In the genomic region with DNA sequence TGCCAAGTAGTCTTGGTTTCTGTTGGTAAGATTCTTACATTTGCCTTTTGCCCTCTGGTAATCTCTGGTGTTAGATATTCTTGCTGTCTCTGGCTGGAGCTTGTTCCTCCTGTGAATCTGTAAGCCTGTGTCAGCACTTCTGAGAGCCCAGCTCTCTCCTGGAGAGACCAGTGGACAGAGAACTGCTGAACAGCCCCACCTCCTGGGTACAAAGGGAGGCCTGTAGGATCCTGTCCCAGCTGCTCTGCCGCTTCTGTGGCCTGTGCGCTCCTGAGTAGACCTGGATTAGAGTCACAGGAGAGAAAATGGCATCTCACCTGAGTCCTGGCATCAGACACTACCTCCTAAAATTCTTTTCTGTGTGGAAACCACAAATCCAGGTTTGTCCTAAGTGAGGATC, we compare ENCODE assay signal across 21 mouse cellular contexts. TPM values are rescaled to one million over a fixed set of nuclear protein-coding genes. Genes with fewer than 3 reads are reported as not detected.
DNase-seq lines count a peak whose midpoint lies in the region; ATAC-seq and TF ChIP-seq lines count a peak whose summit lies in the region.
"Had no signal": no experiment of that assay in that cellular context is flagged by ENCODE, and none has a peak within 500 bp of the region (broad histone marks: within the 10 kb centered on the region; RNA-seq: fewer than 3 reads in every experiment).

No protein-coding gene starts in this region.

- no peak for ATAC-seq in intestine, postnatal 0 days
- peak; percentile 74; the same call in 1 of the 2 replicates for ATAC-seq in kidney, embryonic 16.5 days (ENCODE audit: low FRiP score, low TSS enrichment)
- ATAC-seq in granulocyte monocyte progenitor cell, adult 5-6 weeks (replicated peaks; ENCODE audit: poor library complexity, severe bottlenecking) = no peak
- ATAC-seq: forebrain, embryonic 14.5 days had no signal

- peak; percentile 46 for DNase-seq in kidney, adult 2 months
- no peak for DNase-seq in kidney, adult 18-20 months
- DNase-seq in kidney, postnatal 25 days = peak; percentile 19 to 43
- DNase-seq in spleen, postnatal 4 days (ENCODE audit: low spot score in 2 of 2) = no peak
- DNase-seq: adrenal gland, adult 2 months; adrenal gland, postnatal 25 days; cerebellum, adult 18-20 months; cerebellum, adult 9-11 months; cerebellum, postnatal 36 days; gastrocnemius, adult 2 months; gastrocnemius, postnatal 25 days; heart, adult 11 months; heart, postnatal 36 days had no signal

- no peak; the same call in 1 of the 2 replicates for TF ChIP-seq CTCF in kidney, adult 2 months (conservative IDR thresholded peaks at IDR 0.05; ENCODE audit: insufficient read depth, insufficient read length, low read depth, low read length)
- peak; percentile 26 for TF ChIP-seq CTCF in intestine, postnatal 0 days (IDR thresholded peaks at IDR 0.05; ENCODE audit: low read depth)

- H3K4me2 ChIP-seq in intestine, postnatal 0 days (replicated peaks; ENCODE audit: low read depth) = no peak overlapping the region
- no peak overlapping the region for H3K4me2 ChIP-seq in kidney, embryonic 16.5 days (replicated peaks; ENCODE audit: low read depth, low read length)
- H3K4me2 ChIP-seq: heart, embryonic 13.5 days had no signal

- 60% methylated on average over 2 of the region's 2 CpGs for WGBS in kidney, adult 2 months
- WGBS in intestine, postnatal 0 days = 82% methylated on average over 2 of the region's 2 CpGs
- 80% methylated on average over 2 of the region's 2 CpGs for whole genome bisulfite sequencing in kidney, embryonic 16.5 days

- H3K27ac ChIP-seq in kidney, adult 2 months (ENCODE audit: insufficient read depth, low read depth, low read length) = no peak overlapping the region
- H3K27ac ChIP-seq in intestine, postnatal 0 days (ENCODE audit: low read depth, low read length) = no peak overlapping the region
- no peak overlapping the region for H3K27ac ChIP-seq in kidney, embryonic 16.5 days (ENCODE audit: low read length)
- H3K27ac ChIP-seq: embryonic facial prominence, embryonic 10.5 days; gastrocnemius, adult 2 months; heart, embryonic 13.5 days had no signal

- no peak overlapping the region for H3K4me3 ChIP-seq in kidney, adult 2 months (ENCODE audit: insufficient read depth, low read depth, low read length)
- no peak overlapping the region for H3K4me3 ChIP-seq in intestine, postnatal 0 days (ENCODE audit: low read depth, low read length)
- no peak overlapping the region for H3K4me3 ChIP-seq in kidney, embryonic 16.5 days (ENCODE audit: low read length)
- H3K4me3 ChIP-seq: embryonic facial prominence, embryonic 10.5 days; gastrocnemius, adult 2 months; heart, embryonic 13.5 days had no signal

- H3K9me3 ChIP-seq in intestine, postnatal 0 days (ENCODE audit: control insufficient read depth) = no peaks in the 10 kb centered on the region
- no peaks in the 10 kb centered on the region for H3K9me3 ChIP-seq in kidney, embryonic 16.5 days (ENCODE audit: low read length)
- H3K9me3 ChIP-seq: embryonic facial prominence, embryonic 10.5 days; heart, embryonic 13.5 days had no signal

- H3K27me3 ChIP-seq in kidney, adult 2 months (replicated peaks; ENCODE audit: control insufficient read depth, insufficient read depth, low read length) = no peaks in the 10 kb centered on the region
- no peaks in the 10 kb centered on the region for H3K27me3 ChIP-seq in intestine, postnatal 0 days (replicated peaks; ENCODE audit: control insufficient read depth, insufficient read depth, low read length)
- no peaks in the 10 kb centered on the region for H3K27me3 ChIP-seq in kidney, embryonic 16.5 days (ENCODE audit: insufficient read depth, low read length)
- H3K27me3 ChIP-seq: CH12.LX; heart, embryonic 13.5 days had no signal

- H3K36me3 ChIP-seq in kidney, adult 2 months (ENCODE audit: control insufficient read depth, insufficient read depth, low read length) = no peaks in the 10 kb centered on the region
- no peaks in the 10 kb centered on the region for H3K36me3 ChIP-seq in intestine, postnatal 0 days (ENCODE audit: control insufficient read depth, insufficient read depth)
- no peaks in the 10 kb centered on the region for H3K36me3 ChIP-seq in kidney, embryonic 16.5 days (ENCODE audit: insufficient read depth, low read length)
- H3K36me3 ChIP-seq: embryonic facial prominence, embryonic 10.5 days; heart, embryonic 13.5 days had no signal

- H3K4me1 ChIP-seq in kidney, adult 2 months (ENCODE audit: control insufficient read depth, insufficient read depth, low read length) = no peaks in the 10 kb centered on the region
- H3K4me1 ChIP-seq in intestine, postnatal 0 days (replicated peaks; ENCODE audit: control insufficient read depth, insufficient read depth, low read length) = no peaks in the 10 kb centered on the region
- H3K4me1 ChIP-seq in kidney, embryonic 16.5 days (ENCODE audit: insufficient read depth, low read length) = no peaks in the 10 kb centered on the region
- H3K4me1 ChIP-seq: embryonic facial prominence, embryonic 10.5 days; heart, embryonic 13.5 days had no signal

- H3K9ac ChIP-seq in intestine, postnatal 0 days (ENCODE audit: low read depth, low read length) = no peak overlapping the region
- no peak overlapping the region for H3K9ac ChIP-seq in kidney, embryonic 16.5 days (replicated peaks; ENCODE audit: low read length)
- H3K9ac ChIP-seq: heart, embryonic 13.5 days had no signal

- no peak for TF ChIP-seq POLR2A in kidney, adult 2 months (IDR thresholded peaks at IDR 0.05; ENCODE audit: low read depth, low read length)

RNA-seq across cellular contexts. Expression of a gene that starts 37.4 kb away (rescaled TPM):
- polyA plus RNA-seq in kidney, adult 2 months (2012; rRNA removed) = 0.12 and 0.20 TPM in 2 replicates
- not detected in 2 replicates for polyA plus RNA-seq in intestine, postnatal 0 days (2015; fragmentation: Nextera tagmentation; extraction: Ambion mirVana)
- 0.05 and 0.08 TPM in 2 replicates for polyA plus RNA-seq in kidney, embryonic 16.5 days (2015; fragmentation: Nextera tagmentation; extraction: Ambion mirVana)
- 5.3 and 8.6 TPM in 2 replicates for total RNA-seq in granulocyte monocyte progenitor cell, adult 5-6 weeks (2014; fragmentation: Nextera tagmentation)
- total RNA-seq in granulocyte monocyte progenitor cell, adult 5-6 weeks (2017) = 2.9 and 3.4 TPM in 2 replicates
- total RNA-seq: adrenal gland, postnatal 25 days; gastrocnemius, adult 2 months; gastrocnemius, postnatal 25 days had no signal
- polyA plus RNA-seq: forebrain, embryonic 14.5 days; heart, postnatal 0 days had no signal

Comparison
In these comparisons a context has a peak if more than half of its experiments do, and no peak if none do; other contexts are left out.
1. DNase-seq: peak in kidney, adult 2 months (single experiment) and kidney, postnatal 25 days (2 of 2); none in kidney, adult 18-20 months (single experiment) and spleen, postnatal 4 days (0 of 2).